Mouse (Mus musculus) brown adipose tissue, adult 24 weeks (tissue): ENCODE results near the gene Susd1. TPM values are rescaled to one million over a fixed set of nuclear protein-coding genes. Genes with fewer than 3 reads are reported as not detected.

Experiments used
- H3K27ac ChIP-seq: fragments of 200-500 bp; replicated peaks from 2 replicates; pipeline ENCODE4 v1.5.1; 2012; ENCODE audit warnings: low read depth, mild to moderate bottlenecking, low read length
- H3K4me1 ChIP-seq: fragments of 200-500 bp; 2 replicates; pipeline ENCODE4 v1.6.1; 2012; ENCODE audit warnings: low read length, mixed read lengths; ENCODE audit not compliant: control insufficient read depth, insufficient read depth, insufficient read length
- H3K4me3 ChIP-seq: fragments of 200-500 bp; 2 replicates; pipeline ENCODE4 v1.5.1; 2012; ENCODE audit warnings: low read depth, mild to moderate bottlenecking, low read length, moderate library complexity; ENCODE audit not compliant: insufficient read depth
- polyA plus RNA-seq: library from polyadenylated mRNA; stranded (reverse); fragments of >200 nt; gene quantifications from 2 replicates; pipeline ENCODE4 v1.2.4, GENCODE M21; 2012; ENCODE audit not compliant: missing spikeins, insufficient read depth, insufficient read length

The Susd1 gene
- polyA plus RNA-seq, 1 experiment: 1.1 TPM

DNA sequence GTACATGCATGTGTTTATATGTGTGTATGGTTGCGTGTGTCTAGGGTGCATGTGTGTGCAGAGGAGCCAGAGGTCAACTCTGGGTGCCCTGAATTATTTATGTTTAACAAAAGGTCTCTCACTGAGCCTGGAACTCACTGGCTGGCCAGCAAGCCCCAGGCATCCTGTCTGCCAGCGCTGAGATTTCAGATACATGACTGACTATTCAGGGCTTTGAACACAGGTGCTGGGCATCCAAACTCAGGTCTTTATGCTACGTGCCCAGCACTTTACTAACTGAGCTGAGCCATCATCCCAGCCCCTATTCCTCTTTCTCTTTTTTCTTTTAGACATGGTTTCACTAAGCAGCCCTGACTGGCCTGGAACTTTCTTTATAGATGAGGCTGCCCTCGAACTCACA, 59.8 kb downstream of the Susd1 start:
- Histone ChIP-seq H3K4me3 (no peak overlapping the region), H3K27ac (no peak overlapping the region)

DNA sequence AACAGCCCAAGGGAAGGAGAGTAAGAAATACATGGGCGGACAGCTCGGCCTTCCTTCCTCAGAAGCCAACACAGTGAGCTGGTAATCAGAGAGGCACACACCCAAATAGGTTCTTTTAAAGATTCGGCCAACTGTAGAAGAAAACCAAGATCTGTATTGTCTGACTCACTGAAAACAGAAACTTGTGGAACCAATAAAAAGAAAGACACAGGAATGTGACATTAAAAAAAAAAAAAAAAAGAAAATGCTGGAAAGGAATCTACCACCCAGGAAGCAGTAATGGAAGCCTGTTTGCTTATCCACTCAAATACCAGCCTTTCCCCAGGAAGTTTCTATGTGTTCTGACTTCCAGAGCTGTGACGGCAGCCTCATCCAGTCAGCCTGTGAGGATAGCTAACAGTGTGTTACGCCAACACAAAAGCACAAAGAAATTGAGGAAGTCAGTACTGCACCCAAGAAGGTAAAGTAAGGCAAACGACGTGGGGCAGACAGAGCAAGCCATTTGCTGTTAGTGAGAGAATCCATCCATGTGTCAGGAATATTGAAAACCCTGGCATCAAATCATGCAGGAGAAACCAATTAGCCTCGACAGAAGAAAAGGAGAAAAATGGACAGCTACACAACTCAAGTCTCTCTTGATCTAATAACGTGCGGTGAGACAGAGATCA, 64.0 kb downstream of the Susd1 start:
- Histone ChIP-seq H3K4me3 (no peak overlapping the region), H3K4me1 (peaks cover 6% of the 10 kb centered on the region; the same call in 1 of the 2 replicates), H3K27ac (0 out of 2 replicates have a peak overlapping the region, but pooled peaks have one; percentile 12)

More for the DNA sequence above, 59.8 kb downstream of the Susd1 start:
- peaks cover 7% of the 10 kb centered on the region for H3K4me1 ChIP-seq

DNA sequence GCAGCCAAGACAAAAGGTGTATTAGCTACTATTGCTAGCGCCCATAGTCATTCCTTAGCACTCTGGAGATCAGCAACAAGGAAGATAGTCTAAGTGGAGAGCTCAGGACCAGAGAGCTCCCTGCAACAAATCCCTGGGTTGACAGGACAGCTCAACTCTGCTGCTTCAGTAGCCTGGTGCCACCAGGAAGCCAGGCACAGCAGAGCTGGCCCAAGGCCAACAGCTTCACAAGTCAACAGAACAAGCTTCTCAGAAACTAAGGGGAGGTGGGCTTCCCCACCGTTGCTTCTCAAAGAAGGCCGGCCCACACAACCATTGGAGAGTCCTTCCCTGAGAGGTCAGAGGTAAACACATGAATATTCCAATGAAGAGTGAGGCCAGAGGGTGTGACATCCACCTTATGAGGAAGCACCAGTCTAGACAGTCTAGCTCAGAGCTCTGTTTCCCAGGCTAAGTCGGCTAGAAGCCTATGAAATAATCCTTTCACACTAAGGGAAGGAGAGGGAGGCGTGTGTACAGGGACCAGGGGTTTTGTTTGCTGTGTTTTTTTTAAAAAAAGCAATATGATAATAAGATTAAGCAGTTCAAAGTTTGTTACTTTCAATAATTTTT, 65.8 kb downstream of the Susd1 start:
- Histone ChIP-seq H3K27ac (no peak overlapping the region), H3K4me1 (peaks cover 6% of the 10 kb centered on the region; the same call in 1 of the 2 replicates), H3K4me3 (no peak overlapping the region)

DNA sequence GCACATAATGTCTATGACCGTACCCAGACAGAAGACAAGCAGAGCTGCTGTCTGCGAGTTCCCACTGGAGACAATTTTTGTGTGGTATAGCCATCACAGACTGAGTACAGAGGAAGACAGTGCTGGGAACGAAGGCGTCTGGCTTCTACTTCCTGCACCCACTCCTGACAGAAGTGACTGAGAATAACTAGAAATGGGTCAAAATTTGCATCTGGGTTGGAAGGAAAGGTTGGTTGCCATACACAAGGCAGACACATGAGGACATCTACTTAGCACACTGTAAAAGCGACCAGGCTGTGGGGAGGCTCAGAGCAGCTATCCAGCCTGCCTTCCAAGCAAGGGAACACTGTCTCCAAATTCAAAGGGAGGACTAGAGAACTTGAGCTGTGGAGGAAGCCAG, 66.5 kb downstream of the Susd1 start:
- Histone ChIP-seq H3K27ac (no peak overlapping the region), H3K4me1 (peaks cover 6% of the 10 kb centered on the region; the same call in 1 of the 2 replicates), H3K4me3 (no peak overlapping the region)

DNA sequence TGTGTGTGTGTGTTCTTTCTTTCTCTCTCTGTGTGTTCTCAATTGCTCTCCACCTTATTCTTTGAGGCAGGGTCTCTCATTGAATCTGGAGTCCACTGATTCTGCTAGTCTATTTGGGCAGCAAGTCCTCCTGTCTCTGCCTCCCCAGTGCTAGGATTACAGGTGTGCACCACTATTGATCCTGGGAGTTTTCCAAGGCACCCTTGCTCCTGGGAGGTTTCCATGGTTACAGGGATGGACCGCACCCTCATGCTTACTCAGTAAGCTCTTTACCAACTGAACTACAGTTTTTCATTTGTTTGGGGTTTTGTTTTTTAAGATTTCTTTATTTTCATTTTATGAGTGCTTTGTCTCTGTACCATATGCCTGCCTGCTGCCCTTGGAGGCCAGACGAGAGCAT, 68.5 kb downstream of the Susd1 start:
- peaks cover 17% of the 10 kb centered on the region; the same call in 1 of the 2 replicates for H3K4me1 ChIP-seq
- H3K4me3 ChIP-seq: no peak overlapping the region
- no peak overlapping the region for H3K27ac ChIP-seq

DNA sequence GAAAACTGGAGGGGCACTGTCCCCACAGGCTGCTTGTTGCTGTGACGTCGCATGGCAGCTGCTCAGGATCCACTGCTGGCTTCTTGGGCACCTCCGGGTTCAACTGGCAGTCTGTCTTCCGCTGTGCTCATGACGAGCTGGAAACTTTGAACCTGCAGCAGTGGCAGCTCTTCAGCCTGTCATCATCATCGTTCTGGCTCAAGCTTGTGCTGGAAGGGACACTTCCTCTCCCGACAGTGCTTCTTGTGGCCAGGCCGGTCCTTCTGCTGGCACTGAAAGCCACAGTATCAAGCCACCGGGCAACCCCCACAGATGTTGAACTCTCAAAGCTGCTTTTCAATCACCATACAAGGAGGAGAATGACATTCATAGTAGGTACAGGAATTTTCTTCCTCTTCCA, 70.3 kb downstream of the Susd1 start:
- no peak overlapping the region for H3K27ac ChIP-seq
- H3K4me1 ChIP-seq: peaks cover 22% of the 10 kb centered on the region; the same call in 1 of the 2 replicates
- no peak overlapping the region for H3K4me3 ChIP-seq

DNA sequence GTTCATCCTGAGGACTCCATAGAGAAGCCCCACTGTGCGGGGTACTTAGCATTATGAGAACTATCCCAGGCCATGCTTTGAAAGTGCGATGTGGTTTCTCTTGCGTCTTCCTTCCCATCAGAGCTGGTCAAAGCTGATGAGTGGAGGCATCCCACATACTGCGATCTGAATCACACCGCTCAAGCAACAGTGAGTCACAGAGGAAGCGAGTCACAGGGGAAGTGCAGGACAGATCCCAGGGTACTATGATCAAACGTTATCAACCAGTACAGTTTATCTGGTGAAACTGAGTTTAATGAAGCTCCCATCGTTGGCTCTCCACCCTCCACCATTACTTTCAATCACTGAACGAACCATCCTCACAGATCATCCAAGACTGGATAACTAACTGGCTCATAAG, 72.2 kb downstream of the Susd1 start:
- H3K4me1 ChIP-seq: peaks cover 23% of the 10 kb centered on the region; the same call in 1 of the 2 replicates
- no peak overlapping the region for H3K4me3 ChIP-seq
- no peak overlapping the region for H3K27ac ChIP-seq

DNA sequence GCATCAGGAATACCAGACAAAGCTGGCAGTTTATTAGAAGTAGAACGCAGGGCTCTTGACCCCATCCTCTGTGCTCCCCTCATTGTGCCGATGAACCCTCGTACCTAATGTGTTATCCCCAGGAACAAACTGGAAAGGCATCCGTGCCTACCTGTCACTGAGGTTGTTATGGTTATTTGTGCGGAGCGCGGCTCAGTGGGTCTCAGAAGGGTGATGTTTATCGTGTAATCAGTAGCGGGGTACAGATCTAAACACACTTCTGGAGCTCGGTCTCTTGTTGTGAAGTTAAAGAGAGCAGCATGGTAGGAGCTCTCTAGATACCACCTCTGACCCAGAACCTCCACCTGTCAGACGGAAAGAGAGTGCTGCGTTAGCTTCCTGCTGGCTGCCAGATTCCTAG, 72.9 kb downstream of the Susd1 start:
- H3K4me3 ChIP-seq: no peak overlapping the region
- no peak overlapping the region for H3K27ac ChIP-seq
- peaks cover 23% of the 10 kb centered on the region; the same call in 1 of the 2 replicates for H3K4me1 ChIP-seq

DNA sequence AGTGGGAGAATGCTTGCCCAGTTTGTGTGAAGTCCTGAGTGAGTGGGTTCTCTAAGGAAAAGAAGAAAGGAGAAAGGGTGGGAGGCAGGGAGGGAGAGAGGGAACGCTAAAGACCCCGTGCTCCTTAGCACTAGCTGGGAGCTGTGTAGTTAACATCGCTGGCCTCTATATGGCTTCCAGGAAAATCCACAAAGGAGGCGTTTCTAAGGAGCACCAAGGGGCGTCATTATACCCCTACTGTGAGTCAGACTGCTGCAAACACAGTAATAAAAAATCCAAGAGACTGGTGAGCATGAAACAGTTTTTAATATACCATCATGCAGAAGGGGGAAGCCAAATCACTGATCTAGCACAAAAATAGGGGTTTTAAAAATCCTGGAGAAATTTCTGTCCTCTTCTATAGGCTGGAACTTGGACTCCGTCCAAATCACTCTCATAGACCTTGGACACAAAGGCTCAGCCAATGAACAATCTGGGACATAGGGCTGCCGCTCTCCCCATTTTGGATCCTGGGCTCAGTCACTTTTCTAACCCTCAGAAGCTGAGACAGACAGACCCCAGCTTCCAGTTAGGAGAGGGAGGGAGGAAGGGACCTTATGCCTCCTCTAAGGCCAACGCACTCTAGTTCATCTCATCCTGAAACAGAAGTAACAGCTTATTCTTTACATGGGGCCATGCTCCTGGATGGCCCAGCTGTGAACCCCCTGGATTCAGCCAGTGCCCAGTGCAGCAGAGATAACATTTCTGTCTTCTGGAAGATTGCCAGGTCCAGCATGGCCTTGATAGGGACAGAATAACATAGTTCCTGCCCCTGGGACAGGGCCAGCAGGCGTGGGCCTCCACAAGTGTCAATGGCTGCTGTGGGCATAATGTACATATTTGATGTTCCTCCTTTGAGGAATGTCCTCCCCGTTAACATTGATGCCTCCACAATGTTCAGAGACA, 73.9 kb downstream of the Susd1 start:
- peak overlapping the region; percentile 71 for H3K27ac ChIP-seq

DNA sequence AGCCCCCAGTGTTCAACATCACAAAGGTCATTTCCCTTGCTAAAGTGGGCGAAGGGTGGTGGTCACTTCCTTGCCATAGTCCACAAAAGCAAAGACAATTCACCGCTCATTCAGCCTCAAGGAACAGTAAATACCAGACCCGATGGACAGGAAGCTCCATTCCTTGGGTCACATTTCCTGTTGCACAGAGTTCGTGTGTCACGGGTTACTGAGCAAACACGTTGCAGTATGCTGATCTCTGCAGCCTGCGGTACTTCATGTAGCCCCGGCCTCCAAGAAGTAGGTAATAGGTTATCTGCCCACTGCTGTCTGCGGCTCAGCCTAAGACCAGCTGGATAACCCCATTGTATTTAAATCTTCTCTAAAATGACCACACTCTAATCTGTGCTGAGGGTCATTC, 75.4 kb downstream of the Susd1 start:
- H3K4me1 ChIP-seq: peaks cover 23% of the 10 kb centered on the region; the same call in 1 of the 2 replicates
- H3K27ac ChIP-seq: peak overlapping the region; percentile 95
- no peak overlapping the region for H3K4me3 ChIP-seq

More for the DNA sequence above, 73.9 kb downstream of the Susd1 start:
- Histone ChIP-seq H3K4me1 (peaks cover 23% of the 10 kb centered on the region; the same call in 1 of the 2 replicates), H3K4me3 (no peak overlapping the region)

DNA sequence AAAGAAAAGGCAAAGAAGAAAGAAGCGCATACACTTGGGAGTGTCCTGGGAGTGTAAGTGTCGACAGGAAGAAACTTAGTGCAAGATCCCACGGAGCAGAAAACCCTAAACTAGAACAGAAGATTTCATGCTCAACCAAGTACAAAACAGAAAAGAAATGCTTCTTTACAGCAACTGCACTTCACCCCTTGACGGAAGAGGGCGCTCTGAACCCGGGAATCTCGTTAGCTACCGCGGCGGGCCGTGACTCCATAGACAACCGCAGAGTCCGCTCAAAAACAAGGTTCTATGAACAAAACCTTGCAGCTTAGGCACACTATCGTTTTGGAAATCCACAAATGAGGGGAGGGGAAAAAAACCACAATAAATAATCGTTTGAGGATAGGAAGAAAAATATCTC, 77.7 kb downstream of the Susd1 start:
- Histone ChIP-seq H3K27ac (no peak overlapping the region), H3K4me3 (no peak overlapping the region), H3K4me1 (peaks cover 17% of the 10 kb centered on the region; the same call in 1 of the 2 replicates)

DNA sequence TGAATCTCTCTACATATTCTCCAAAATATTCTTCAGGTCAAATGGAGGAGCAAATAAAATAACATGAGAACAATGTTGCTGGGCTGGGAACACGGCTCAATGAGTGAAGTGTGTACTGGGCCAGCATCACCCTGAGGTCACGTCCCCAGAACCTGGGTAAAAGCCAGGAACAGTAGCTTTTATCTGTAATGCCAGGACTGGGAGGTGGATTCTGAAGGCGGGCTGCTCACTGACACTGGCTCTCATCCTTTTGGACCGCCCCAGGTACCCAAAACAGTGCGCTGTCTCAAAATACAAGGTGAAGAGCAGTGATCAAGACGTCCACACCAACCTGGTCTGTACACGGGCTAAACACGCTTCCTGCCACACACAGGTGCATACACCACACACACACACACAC, 78.5 kb downstream of the Susd1 start:
- no peak overlapping the region for H3K27ac ChIP-seq

DNA sequence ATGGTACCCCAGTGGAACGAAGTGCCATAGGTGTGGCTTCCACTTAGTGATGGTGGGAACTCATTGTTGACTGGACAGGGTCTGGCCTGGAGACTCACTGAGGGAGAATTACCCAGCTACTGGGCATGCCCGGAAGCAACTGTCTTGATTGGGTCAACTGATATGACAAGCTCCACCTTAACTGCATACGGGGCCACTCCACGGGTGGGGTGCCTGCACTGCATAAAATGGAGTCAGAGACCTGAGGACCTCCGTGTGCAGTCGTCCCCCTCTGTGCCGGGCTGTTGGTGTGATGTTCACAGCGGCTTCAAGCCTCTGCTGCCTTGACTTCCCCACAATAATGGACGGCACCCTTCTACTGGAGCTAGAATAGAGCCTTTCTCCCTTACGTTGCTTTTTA, 79.5 kb downstream of the Susd1 start:
- peaks cover 6% of the 10 kb centered on the region; the same call in 1 of the 2 replicates for H3K4me1 ChIP-seq
- no peak overlapping the region for H3K4me3 ChIP-seq
- H3K27ac ChIP-seq: no peak overlapping the region

More for the DNA sequence above, 78.5 kb downstream of the Susd1 start:
- Histone ChIP-seq H3K4me3 (no peak overlapping the region), H3K4me1 (peaks cover 12% of the 10 kb centered on the region; the same call in 1 of the 2 replicates)

DNA sequence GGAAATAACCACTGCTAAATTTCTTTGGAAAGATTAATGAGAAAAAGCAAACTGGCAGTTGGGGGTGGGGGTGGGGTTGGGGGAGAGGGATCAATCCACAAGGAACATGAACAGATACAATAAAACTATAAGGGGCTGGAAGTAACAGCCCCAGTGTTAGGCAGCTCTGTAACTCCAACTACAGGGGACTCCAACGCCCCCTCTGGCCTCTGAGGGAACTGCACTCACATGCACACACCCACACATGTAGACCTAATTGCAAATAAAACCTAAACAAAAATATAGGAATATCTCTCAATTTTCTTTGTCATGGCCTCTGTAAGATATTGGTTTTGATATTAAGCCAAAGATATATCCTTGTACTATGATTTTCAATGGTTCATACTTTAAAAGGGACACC, 83.0 kb downstream of the Susd1 start:
- no peak overlapping the region for H3K4me3 ChIP-seq
- peaks cover 5% of the 10 kb centered on the region; the same call in 1 of the 2 replicates for H3K4me1 ChIP-seq
- H3K27ac ChIP-seq: no peak overlapping the region

DNA sequence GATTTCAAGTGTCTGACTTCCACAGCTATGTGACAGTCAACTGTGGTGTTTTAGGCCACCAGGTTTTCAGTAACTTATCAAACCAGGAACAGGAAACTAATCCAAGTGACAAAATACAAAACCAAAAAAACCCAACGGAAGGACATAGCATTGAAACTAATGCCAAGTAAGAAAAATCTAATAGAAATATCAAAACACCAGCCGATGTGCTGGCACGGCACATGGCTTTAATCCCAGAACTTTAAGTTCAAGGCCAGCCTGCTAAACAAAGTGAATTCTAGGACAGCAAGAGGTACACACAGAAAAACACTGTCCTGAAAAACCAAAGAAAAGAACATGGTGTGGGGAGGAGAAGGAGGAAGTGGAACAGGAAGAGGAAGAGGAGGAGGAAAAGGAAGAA, 83.8 kb downstream of the Susd1 start:
- Histone ChIP-seq H3K27ac (peak overlapping the region; percentile 88), H3K4me1 (peaks cover 5% of the 10 kb centered on the region; the same call in 1 of the 2 replicates), H3K4me3 (no peak overlapping the region)
